Mouse (Mus musculus): Measurements from ENCODE around the gene Tsc22d1. TPM values are rescaled to one million over a fixed set of nuclear protein-coding genes. Genes with fewer than 3 reads are reported as not detected.

Tsc22d1 gene
- polyA plus RNA-seq, 1 experiment from 2014 or later = 296 TPM

DNA sequence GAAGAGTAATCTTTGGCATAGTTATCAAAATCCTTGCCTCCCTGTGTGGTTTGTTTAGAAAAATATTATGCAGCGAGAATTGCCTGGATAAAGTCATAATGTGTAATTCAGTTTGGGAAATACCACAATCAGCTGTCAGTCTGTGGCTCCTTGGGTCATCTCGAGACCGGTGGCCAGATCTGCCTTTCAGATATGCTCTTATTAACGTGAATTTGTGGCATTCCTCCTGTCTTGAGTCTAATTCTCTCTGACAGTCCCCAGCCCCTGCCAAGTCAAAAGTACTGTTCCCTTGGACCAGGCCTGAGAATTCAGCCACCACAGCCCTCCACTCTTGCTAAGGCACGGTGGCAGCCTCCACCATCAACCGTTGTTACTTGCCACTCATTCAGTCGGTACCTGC is 97.2 kb downstream of the Tsc22d1 start:
- Histone ChIP-seq H3K4me2 (no peak overlapping the region), H3K9ac (ENCODE audit: low read depth, low read length) (no peak overlapping the region), H3K4me1 (replicated peaks; ENCODE audit: control insufficient read depth, insufficient read depth, low read length) (peaks cover 39% of the 10 kb centered on the region), H3K27me3 (replicated peaks; ENCODE audit: control insufficient read depth, insufficient read depth, low read length) (no peaks in the 10 kb centered on the region), H3K27ac (ENCODE audit: low read depth, low read length) (no peak overlapping the region), H3K9me3 (ENCODE audit: control insufficient read depth, low read length) (no peaks in the 10 kb centered on the region), H3K36me3 (ENCODE audit: control insufficient read depth, insufficient read depth, low read length) (peaks cover 6% of the 10 kb centered on the region; the same call in 1 of the 2 replicates), H3K4me3 (ENCODE audit: low read depth, low read length) (no peak overlapping the region)
- DNase-seq (ENCODE audit: low spot score) (no peak), ATAC-seq (replicated peaks; ENCODE audit: low FRiP score) (no peak)
- 76% methylated on average over 7 of the region's 7 CpGs for WGBS

DNA sequence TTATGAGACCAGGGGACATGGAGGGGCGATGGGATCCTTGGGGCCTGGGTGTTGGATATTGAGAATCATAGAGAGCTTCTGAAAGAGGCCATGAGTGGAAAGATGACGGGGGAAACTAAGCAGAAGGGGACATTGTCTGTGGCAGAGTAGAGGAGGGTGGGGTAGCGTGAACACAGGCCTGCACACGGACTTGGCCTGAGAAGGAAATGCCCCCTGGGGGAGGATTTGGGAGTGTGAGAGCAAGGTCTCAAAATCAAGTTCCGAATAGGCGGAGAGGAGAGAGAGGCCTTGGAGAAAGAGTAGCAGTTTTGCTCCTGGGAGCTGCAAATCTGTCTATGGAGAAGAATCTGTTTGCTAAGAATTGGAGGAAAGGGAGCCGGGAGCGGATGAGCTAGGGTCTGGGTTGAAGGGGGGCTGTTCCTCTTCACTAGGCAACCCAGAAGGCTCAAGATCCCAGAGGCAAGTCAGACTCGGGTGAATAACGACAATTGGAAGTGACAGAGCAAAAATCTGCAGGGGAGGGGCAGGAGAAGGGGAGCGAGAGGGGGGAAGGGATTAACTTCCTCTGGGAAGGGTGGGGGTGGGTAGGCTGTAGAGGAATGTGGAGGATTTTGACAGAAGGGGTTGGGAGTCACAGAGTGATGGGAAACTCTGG is 98.8 kb downstream of the Tsc22d1 start:
- 36% methylated on average over 11 of the region's 11 CpGs for WGBS
- H3K4me2 ChIP-seq = peak overlapping the region; percentile 21; the same call in 1 of the 2 replicates

DNA sequence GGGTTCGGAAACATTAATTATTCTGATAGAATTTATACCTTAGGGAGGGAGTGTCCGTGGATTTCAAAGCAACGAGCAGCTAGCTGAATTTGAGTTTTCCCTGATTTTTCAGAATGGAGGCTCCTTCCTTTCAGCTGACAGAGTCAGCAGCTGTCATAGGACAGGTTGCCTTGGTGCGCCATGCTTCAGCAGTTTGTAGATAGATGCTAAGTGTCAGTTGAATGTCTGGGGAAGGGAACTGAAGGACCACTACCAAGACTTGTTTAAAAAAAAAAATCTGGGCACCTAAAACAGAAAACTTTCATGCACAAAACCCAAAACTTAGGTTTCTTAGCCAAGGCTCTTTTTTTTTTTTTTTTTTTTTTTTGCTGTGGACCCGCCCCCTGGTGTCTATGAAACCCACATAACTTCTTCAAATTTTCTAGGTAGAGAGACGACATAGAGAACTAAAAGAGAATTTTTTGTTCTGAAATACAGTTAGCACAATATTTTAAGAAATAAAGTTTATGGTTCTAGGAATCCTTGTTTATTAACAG is 99.4 kb downstream of the Tsc22d1 start:
- Histone ChIP-seq H3K9me3 (ENCODE audit: control insufficient read depth, low read length) (no peaks in the 10 kb centered on the region), H3K9ac (ENCODE audit: low read depth, low read length) (no peak overlapping the region), H3K36me3 (ENCODE audit: control insufficient read depth, insufficient read depth, low read length) (no peaks in the 10 kb centered on the region), H3K27me3 (replicated peaks; ENCODE audit: control insufficient read depth, insufficient read depth, low read length) (no peaks in the 10 kb centered on the region), H3K4me1 (replicated peaks; ENCODE audit: control insufficient read depth, insufficient read depth, low read length) (peaks cover 36% of the 10 kb centered on the region), H3K27ac (ENCODE audit: low read depth, low read length) (no peak overlapping the region), H3K4me3 (ENCODE audit: low read depth, low read length) (no peak overlapping the region), H3K4me2 (no peak overlapping the region)
- 44% methylated on average over 6 of the region's 6 CpGs for WGBS
- ATAC-seq (replicated peaks; ENCODE audit: low FRiP score) (no peak), DNase-seq (ENCODE audit: low spot score) (no peak)

More for the DNA sequence above, 98.8 kb downstream of the Tsc22d1 start:
- no peaks in the 10 kb centered on the region for H3K36me3 ChIP-seq (ENCODE audit: control insufficient read depth, insufficient read depth, low read length)
- no peaks in the 10 kb centered on the region for H3K27me3 ChIP-seq (replicated peaks; ENCODE audit: control insufficient read depth, insufficient read depth, low read length)
- DNase-seq (ENCODE audit: low spot score) = no peak
- no peak for ATAC-seq (replicated peaks; ENCODE audit: low FRiP score)
- H3K27ac ChIP-seq (ENCODE audit: low read depth, low read length) = no peak overlapping the region; the same call in 1 of the 2 replicates
- H3K9me3 ChIP-seq (ENCODE audit: control insufficient read depth, low read length) = no peaks in the 10 kb centered on the region
- no peak overlapping the region for H3K9ac ChIP-seq (ENCODE audit: low read depth, low read length)
- peaks cover 36% of the 10 kb centered on the region for H3K4me1 ChIP-seq (replicated peaks; ENCODE audit: control insufficient read depth, insufficient read depth, low read length)
- H3K4me3 ChIP-seq (ENCODE audit: low read depth, low read length) = no peak overlapping the region

DNA sequence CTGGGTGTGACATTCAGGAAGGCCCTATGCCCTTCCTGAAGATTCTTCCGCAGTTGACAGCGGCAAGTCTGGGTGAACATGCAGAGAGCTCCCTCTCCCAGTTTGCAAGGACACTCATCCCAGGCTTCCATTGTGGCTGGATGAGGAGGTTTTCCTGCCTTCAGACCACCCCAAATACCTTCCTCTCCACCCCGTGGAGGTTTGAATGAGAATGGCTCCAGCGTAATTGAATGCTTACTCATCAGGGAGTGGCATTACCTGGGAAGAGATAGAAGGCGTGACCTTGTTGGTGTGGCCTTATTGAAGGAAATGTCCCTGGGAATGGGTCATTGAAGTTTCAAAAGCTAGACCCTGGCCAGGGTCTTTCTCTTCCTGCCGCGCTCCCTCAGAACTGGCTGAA is 100.9 kb downstream of the Tsc22d1 start:
- 55% methylated on average over 7 of the region's 7 CpGs for WGBS
- H3K27ac ChIP-seq (ENCODE audit: low read depth, low read length) = no peak overlapping the region
- H3K4me3 ChIP-seq (ENCODE audit: low read depth, low read length) = no peak overlapping the region
- ATAC-seq (replicated peaks; ENCODE audit: low FRiP score) = no peak
- H3K9me3 ChIP-seq (ENCODE audit: control insufficient read depth, low read length) = no peaks in the 10 kb centered on the region
- no peaks in the 10 kb centered on the region for H3K36me3 ChIP-seq (ENCODE audit: control insufficient read depth, insufficient read depth, low read length)
- peaks cover 45% of the 10 kb centered on the region for H3K4me1 ChIP-seq (replicated peaks; ENCODE audit: control insufficient read depth, insufficient read depth, low read length)
- no peaks in the 10 kb centered on the region for H3K27me3 ChIP-seq (replicated peaks; ENCODE audit: control insufficient read depth, insufficient read depth, low read length)
- no peak for DNase-seq (ENCODE audit: low spot score)
- H3K4me2 ChIP-seq = no peak overlapping the region
- H3K9ac ChIP-seq (ENCODE audit: low read depth, low read length) = no peak overlapping the region

DNA sequence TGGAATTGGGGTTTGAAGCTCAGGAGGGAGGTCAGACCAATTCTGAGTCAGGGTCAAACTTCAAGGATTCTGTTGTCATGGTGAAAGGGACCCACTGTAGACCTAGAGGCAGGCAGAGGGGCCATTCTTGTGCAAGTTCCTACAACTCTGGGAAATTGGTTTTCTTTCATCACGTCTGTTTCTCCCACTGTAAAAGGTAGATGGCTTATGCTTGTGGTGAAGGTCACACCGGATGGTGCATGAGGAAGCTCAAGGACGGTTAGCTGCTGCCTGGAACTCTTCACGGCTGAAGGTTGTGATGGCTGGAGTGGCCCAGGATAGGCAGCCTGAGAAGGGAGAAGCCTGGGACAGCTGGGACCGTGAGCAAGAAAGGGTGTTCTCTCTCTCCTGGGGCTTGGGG is 103.5 kb downstream of the Tsc22d1 start:
- Histone ChIP-seq H3K4me2 (no peak overlapping the region), H3K4me3 (ENCODE audit: low read depth, low read length) (no peak overlapping the region), H3K36me3 (ENCODE audit: control insufficient read depth, insufficient read depth, low read length) (no peaks in the 10 kb centered on the region), H3K9me3 (ENCODE audit: control insufficient read depth, low read length) (no peaks in the 10 kb centered on the region), H3K9ac (ENCODE audit: low read depth, low read length) (no peak overlapping the region), H3K27me3 (replicated peaks; ENCODE audit: control insufficient read depth, insufficient read depth, low read length) (no peaks in the 10 kb centered on the region), H3K4me1 (replicated peaks; ENCODE audit: control insufficient read depth, insufficient read depth, low read length) (peaks cover 51% of the 10 kb centered on the region), H3K27ac (ENCODE audit: low read depth, low read length) (no peak overlapping the region)
- 74% methylated on average over 5 of the region's 5 CpGs for WGBS
- DNase-seq (ENCODE audit: low spot score) (no peak), ATAC-seq (replicated peaks; ENCODE audit: low FRiP score) (no peak)

DNA sequence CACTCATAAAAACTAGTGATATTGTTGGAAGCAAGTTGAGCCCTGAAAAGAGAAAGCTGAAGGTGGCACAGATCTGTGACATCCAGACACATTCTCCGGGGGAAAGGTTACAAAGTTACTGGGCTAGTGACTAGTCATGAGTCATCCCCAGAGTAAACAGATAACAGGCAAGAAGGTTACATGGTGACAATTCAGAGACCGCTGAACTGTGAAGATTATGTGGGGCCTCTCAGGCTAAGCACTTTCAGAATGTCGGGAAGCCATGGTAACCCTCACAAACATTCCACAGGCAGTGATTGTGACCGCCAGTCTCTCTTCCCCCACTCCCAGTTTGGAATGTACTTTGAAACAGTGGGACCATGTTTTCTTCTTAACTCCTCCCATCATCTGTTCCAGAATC is 105.8 kb downstream of the Tsc22d1 start:
- H3K4me3 ChIP-seq (ENCODE audit: low read depth, low read length) = no peak overlapping the region
- peak overlapping the region; percentile 40 for H3K4me2 ChIP-seq
- peak; percentile 92 for ATAC-seq (replicated peaks; ENCODE audit: low FRiP score)

DNA sequence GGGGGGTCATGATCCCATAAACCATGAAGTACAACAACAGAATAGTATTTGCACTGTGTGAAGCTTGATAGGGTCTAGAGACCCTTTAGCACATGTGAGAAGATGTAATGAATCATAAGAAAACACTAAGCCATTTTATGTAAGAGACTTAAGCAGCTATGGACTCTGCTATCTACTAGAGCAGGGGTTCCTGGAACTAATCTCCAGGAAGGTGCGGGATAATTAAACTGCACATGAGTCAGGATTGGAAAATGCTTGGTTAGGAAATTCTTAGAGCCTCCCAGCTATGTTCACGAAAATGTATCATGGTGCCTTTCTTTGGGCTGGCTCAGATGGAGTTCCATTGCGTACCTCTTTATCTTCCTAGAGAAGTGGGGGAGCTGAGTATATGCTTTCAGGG is 106.5 kb downstream of the Tsc22d1 start:
- Histone ChIP-seq H3K9me3 (ENCODE audit: control insufficient read depth, low read length) (no peaks in the 10 kb centered on the region), H3K9ac (ENCODE audit: low read depth, low read length) (no peak overlapping the region), H3K36me3 (ENCODE audit: control insufficient read depth, insufficient read depth, low read length) (no peaks in the 10 kb centered on the region), H3K4me3 (ENCODE audit: low read depth, low read length) (no peak overlapping the region), H3K4me1 (replicated peaks; ENCODE audit: control insufficient read depth, insufficient read depth, low read length) (peaks cover 31% of the 10 kb centered on the region), H3K27ac (ENCODE audit: low read depth, low read length) (no peak overlapping the region), H3K27me3 (replicated peaks; ENCODE audit: control insufficient read depth, insufficient read depth, low read length) (no peaks in the 10 kb centered on the region), H3K4me2 (no peak overlapping the region)
- ATAC-seq (replicated peaks; ENCODE audit: low FRiP score) = no peak
- WGBS = 88% methylated on average over 3 of the region's 3 CpGs
- DNase-seq (ENCODE audit: low spot score) = no peak

More for the DNA sequence above, 105.8 kb downstream of the Tsc22d1 start:
- no peak for DNase-seq (ENCODE audit: low spot score)
- Histone ChIP-seq H3K9me3 (ENCODE audit: control insufficient read depth, low read length) (no peaks in the 10 kb centered on the region), H3K27ac (ENCODE audit: low read depth, low read length) (peak overlapping the region; percentile 13; the same call in 1 of the 2 replicates), H3K9ac (ENCODE audit: low read depth, low read length) (no peak overlapping the region), H3K36me3 (ENCODE audit: control insufficient read depth, insufficient read depth, low read length) (no peaks in the 10 kb centered on the region), H3K27me3 (replicated peaks; ENCODE audit: control insufficient read depth, insufficient read depth, low read length) (no peaks in the 10 kb centered on the region), H3K4me1 (replicated peaks; ENCODE audit: control insufficient read depth, insufficient read depth, low read length) (peaks cover 38% of the 10 kb centered on the region)
- 15% methylated on average over 4 of the region's 4 CpGs for WGBS

DNA sequence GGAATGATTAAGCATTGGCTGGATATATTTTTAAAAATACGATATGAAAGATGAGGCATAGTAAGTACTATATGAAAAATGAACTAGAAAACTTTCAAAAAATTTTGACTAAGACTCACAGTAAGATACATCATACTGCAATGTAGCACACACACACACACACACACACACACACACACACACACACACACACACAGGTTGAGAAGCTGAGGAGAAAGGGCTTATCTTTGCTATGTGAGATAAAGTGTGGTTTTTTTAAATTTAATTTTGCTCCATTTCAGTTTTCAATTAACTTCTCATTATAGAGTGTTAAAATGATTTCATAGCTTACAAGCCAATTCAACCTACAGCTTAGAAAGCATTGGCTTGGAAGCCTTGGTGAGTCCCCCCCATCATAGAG is 108.6 kb downstream of the Tsc22d1 start:
- Histone ChIP-seq H3K4me1 (replicated peaks; ENCODE audit: control insufficient read depth, insufficient read depth, low read length) (peaks cover 25% of the 10 kb centered on the region), H3K36me3 (ENCODE audit: control insufficient read depth, insufficient read depth, low read length) (no peaks in the 10 kb centered on the region), H3K9ac (ENCODE audit: low read depth, low read length) (no peak overlapping the region), H3K4me2 (no peak overlapping the region), H3K27me3 (replicated peaks; ENCODE audit: control insufficient read depth, insufficient read depth, low read length) (no peaks in the 10 kb centered on the region), H3K9me3 (ENCODE audit: control insufficient read depth, low read length) (no peaks in the 10 kb centered on the region), H3K27ac (ENCODE audit: low read depth, low read length) (no peak overlapping the region), H3K4me3 (ENCODE audit: low read depth, low read length) (no peak overlapping the region)
- 91% methylated on average over 1 of the region's 1 CpGs for WGBS
- DNase-seq (ENCODE audit: low spot score) (no peak), ATAC-seq (replicated peaks; ENCODE audit: low FRiP score) (no peak)

DNA sequence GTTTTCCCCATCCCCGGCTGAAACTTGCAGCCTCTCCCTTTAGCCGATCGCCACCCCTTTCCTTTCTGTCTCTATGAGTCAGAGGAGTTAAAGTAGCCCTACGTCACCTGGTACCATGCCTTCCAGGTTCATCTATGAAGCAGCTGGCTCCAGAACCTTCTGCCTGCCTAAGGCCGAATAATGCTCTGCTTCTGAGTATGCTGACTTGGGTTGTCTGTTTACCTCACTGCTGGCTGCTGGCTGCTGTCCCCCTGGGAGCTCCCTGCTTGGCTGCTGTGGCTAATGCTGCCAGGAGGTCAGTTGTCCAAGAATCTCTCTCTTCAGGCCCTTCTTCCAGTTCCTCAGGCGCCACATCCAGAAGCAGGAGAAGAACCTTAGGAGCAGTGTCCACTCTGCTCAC is 111.7 kb downstream of the Tsc22d1 start:
- no peaks in the 10 kb centered on the region for H3K9me3 ChIP-seq (ENCODE audit: control insufficient read depth, low read length)
- no peaks in the 10 kb centered on the region for H3K36me3 ChIP-seq (ENCODE audit: control insufficient read depth, insufficient read depth, low read length)
- no peak overlapping the region for H3K27ac ChIP-seq (ENCODE audit: low read depth, low read length)
- 72% methylated on average over 6 of the region's 6 CpGs for WGBS
- H3K9ac ChIP-seq (ENCODE audit: low read depth, low read length) = no peak overlapping the region
- H3K4me1 ChIP-seq (replicated peaks; ENCODE audit: control insufficient read depth, insufficient read depth, low read length) = peaks cover 20% of the 10 kb centered on the region
- DNase-seq (ENCODE audit: low spot score) (no peak), ATAC-seq (replicated peaks; ENCODE audit: low FRiP score) (no peak)
- H3K27me3 ChIP-seq (replicated peaks; ENCODE audit: control insufficient read depth, insufficient read depth, low read length) = no peaks in the 10 kb centered on the region
- H3K4me2 ChIP-seq = no peak overlapping the region
- H3K4me3 ChIP-seq (ENCODE audit: low read depth, low read length) = no peak overlapping the region

Measured in liver, embryonic 11.5 days (tissue).